Mouse (Mus musculus): ENCODE measurements around the gene Gpm6b. TPM values are rescaled to one million over a fixed set of nuclear protein-coding genes. Genes with fewer than 3 reads are reported as not detected.

Gpm6b gene
- polyA plus RNA-seq, 1 experiment from 2014 or later, result 39.6 TPM

GRCm38 (mm10) chrX:166229750-166230149, 9.0 kb upstream of the Gpm6b start:
- H3K9me3 ChIP-seq (replicated peaks; ENCODE audit: control insufficient read depth, low read length), result no peaks in the 10 kb centered on the region
- WGBS, result 78% methylated on average over 3 of the region's 3 CpGs
- no peaks in the 10 kb centered on the region for H3K36me3 ChIP-seq (ENCODE audit: control insufficient read depth, insufficient read depth, low read length)
- H3K9ac ChIP-seq (ENCODE audit: low read length), result no peak overlapping the region
- peaks cover 7% of the 10 kb centered on the region; the same call in 1 of the 2 replicates for H3K27me3 ChIP-seq (ENCODE audit: control insufficient read depth, insufficient read depth, low read length)
- no peaks in the 10 kb centered on the region for H3K4me1 ChIP-seq (ENCODE audit: control insufficient read depth, insufficient read depth, low read length)
- ATAC-seq (ENCODE audit: insufficient read depth, low FRiP score), result no peak
- no peak overlapping the region for H3K27ac ChIP-seq (ENCODE audit: low read length)
- no peak overlapping the region for H3K4me3 ChIP-seq (replicated peaks; ENCODE audit: low read length)
- no peak overlapping the region for H3K4me2 ChIP-seq (ENCODE audit: low read depth, low read length)

- Histone ChIP-seq H3K9me3 (replicated peaks; ENCODE audit: control insufficient read depth, low read length) (no peaks in the 10 kb centered on the region), H3K36me3 (ENCODE audit: control insufficient read depth, insufficient read depth, low read length) (no peaks in the 10 kb centered on the region), H3K27me3 (ENCODE audit: control insufficient read depth, insufficient read depth, low read length) (peaks cover 7% of the 10 kb centered on the region; the same call in 1 of the 2 replicates), H3K4me2 (ENCODE audit: low read depth, low read length) (no peak overlapping the region), H3K4me3 (replicated peaks; ENCODE audit: low read length) (no peak overlapping the region), H3K4me1 (ENCODE audit: control insufficient read depth, insufficient read depth, low read length) (no peaks in the 10 kb centered on the region), H3K27ac (ENCODE audit: low read length) (no peak overlapping the region), H3K9ac (ENCODE audit: low read length) (no peak overlapping the region)
- WGBS, result 86% methylated on average over 6 of the region's 6 CpGs
- ATAC-seq (ENCODE audit: insufficient read depth, low FRiP score), result no peak
Measured at GRCm38 (mm10) chrX:166230515-166231267, 8.0 kb upstream of the Gpm6b start.

DNA sequence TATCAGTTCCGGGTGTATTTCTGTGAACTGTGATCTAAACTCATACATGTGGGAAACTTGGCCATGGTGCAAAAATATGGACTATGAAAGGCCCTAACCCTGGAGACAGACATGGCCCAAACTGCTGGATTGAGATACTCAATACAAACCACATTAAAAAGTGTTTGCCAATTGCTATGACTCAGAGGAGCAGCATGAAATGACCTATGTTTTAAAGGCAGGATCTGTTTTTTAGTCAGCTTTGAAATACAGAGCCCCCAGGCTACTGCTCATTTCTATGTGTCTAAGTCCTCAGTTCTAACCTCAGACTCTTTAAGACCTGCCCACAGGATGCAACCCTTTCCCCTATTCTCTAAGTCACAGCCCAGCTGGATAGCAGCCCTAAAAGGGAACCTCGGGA, 2.6 kb upstream of the Gpm6b start:
- no peak for ATAC-seq (ENCODE audit: insufficient read depth, low FRiP score)
- no peak overlapping the region for H3K27ac ChIP-seq (ENCODE audit: low read length)
- no peaks in the 10 kb centered on the region for H3K4me1 ChIP-seq (ENCODE audit: control insufficient read depth, insufficient read depth, low read length)
- H3K36me3 ChIP-seq (ENCODE audit: control insufficient read depth, insufficient read depth, low read length), result no peaks in the 10 kb centered on the region
- H3K9me3 ChIP-seq (replicated peaks; ENCODE audit: control insufficient read depth, low read length), result no peaks in the 10 kb centered on the region
- H3K4me3 ChIP-seq (replicated peaks; ENCODE audit: low read length), result no peak overlapping the region
- H3K4me2 ChIP-seq (ENCODE audit: low read depth, low read length), result no peak overlapping the region
- H3K27me3 ChIP-seq (ENCODE audit: control insufficient read depth, insufficient read depth, low read length), result peaks cover 9% of the 10 kb centered on the region
- no peak overlapping the region for H3K9ac ChIP-seq (ENCODE audit: low read length)
- WGBS, result 52% methylated on average over 2 of the region's 2 CpGs

DNA sequence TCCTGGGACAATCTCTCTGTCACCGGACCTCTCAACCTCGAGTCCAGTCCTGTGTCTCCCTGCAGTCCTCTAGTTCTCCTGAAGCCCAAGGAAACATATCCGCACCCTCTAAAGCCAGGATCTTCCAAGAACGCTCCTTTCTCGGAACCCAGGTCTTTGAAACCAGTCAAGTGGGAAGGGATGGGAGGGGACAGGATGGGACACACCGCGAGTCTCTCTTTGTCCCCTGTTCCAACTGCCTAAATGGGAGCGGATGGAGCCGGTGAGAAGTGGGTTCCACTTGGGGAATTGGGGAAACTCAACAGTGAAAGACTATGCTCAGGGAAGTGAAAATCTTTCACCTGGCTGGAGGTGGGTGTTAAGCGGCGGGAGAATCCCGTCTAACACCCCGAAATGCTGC, 809 bp downstream of the Gpm6b start:
- peak overlapping the region; percentile 69 for H3K4me2 ChIP-seq (ENCODE audit: low read depth, low read length)
- H3K9me3 ChIP-seq (replicated peaks; ENCODE audit: control insufficient read depth, low read length), result no peaks in the 10 kb centered on the region
- H3K36me3 ChIP-seq (ENCODE audit: control insufficient read depth, insufficient read depth, low read length), result no peaks in the 10 kb centered on the region
- WGBS, result 18% methylated on average over 13 of the region's 13 CpGs
- no peaks in the 10 kb centered on the region for H3K4me1 ChIP-seq (ENCODE audit: control insufficient read depth, insufficient read depth, low read length)
- peak overlapping the region; percentile 61 for H3K4me3 ChIP-seq (replicated peaks; ENCODE audit: low read length)
- no peak for ATAC-seq (ENCODE audit: insufficient read depth, low FRiP score)
- H3K27ac ChIP-seq (ENCODE audit: low read length), result no peak overlapping the region
- H3K9ac ChIP-seq (ENCODE audit: low read length), result peak overlapping the region; percentile 70
- peaks cover 6% of the 10 kb centered on the region for H3K27me3 ChIP-seq (ENCODE audit: control insufficient read depth, insufficient read depth, low read length)

- 69% methylated on average over 7 of the region's 7 CpGs for WGBS
- Histone ChIP-seq H3K4me3 (replicated peaks; ENCODE audit: low read length) (no peak overlapping the region), H3K9ac (ENCODE audit: low read length) (no peak overlapping the region), H3K4me2 (ENCODE audit: low read depth, low read length) (no peak overlapping the region), H3K27me3 (ENCODE audit: control insufficient read depth, insufficient read depth, low read length) (peaks cover 6% of the 10 kb centered on the region), H3K36me3 (ENCODE audit: control insufficient read depth, insufficient read depth, low read length) (no peaks in the 10 kb centered on the region), H3K4me1 (ENCODE audit: control insufficient read depth, insufficient read depth, low read length) (no peaks in the 10 kb centered on the region), H3K9me3 (replicated peaks; ENCODE audit: control insufficient read depth, low read length) (no peaks in the 10 kb centered on the region), H3K27ac (ENCODE audit: low read length) (no peak overlapping the region)
- ATAC-seq (ENCODE audit: insufficient read depth, low FRiP score), result no peak
Measured at GRCm38 (mm10) chrX:166240751-166241150, 2.0 kb downstream of the Gpm6b start.

GRCm38 (mm10) chrX:166243261-166243885, 4.7 kb downstream of the Gpm6b start:
- no peak overlapping the region for H3K27ac ChIP-seq (ENCODE audit: low read length)
- no peaks in the 10 kb centered on the region for H3K4me1 ChIP-seq (ENCODE audit: control insufficient read depth, insufficient read depth, low read length)
- no peak overlapping the region for H3K4me2 ChIP-seq (ENCODE audit: low read depth, low read length)
- no peaks in the 10 kb centered on the region for H3K9me3 ChIP-seq (replicated peaks; ENCODE audit: control insufficient read depth, low read length)
- H3K9ac ChIP-seq (ENCODE audit: low read length), result no peak overlapping the region
- peaks cover 3% of the 10 kb centered on the region for H3K27me3 ChIP-seq (ENCODE audit: control insufficient read depth, insufficient read depth, low read length)
- no peak for ATAC-seq (ENCODE audit: insufficient read depth, low FRiP score)
- H3K4me3 ChIP-seq (replicated peaks; ENCODE audit: low read length), result no peak overlapping the region
- no peaks in the 10 kb centered on the region for H3K36me3 ChIP-seq (ENCODE audit: control insufficient read depth, insufficient read depth, low read length)
- 74% methylated on average over 4 of the region's 4 CpGs for WGBS

GRCm38 (mm10) chrX:166271489-166271888, 32.8 kb downstream of the Gpm6b start:
- no peak for ATAC-seq (ENCODE audit: insufficient read depth, low FRiP score)
- H3K27ac ChIP-seq (ENCODE audit: low read length), result no peak overlapping the region
- no peak overlapping the region for H3K9ac ChIP-seq (ENCODE audit: low read length)
- no peaks in the 10 kb centered on the region for H3K36me3 ChIP-seq (ENCODE audit: control insufficient read depth, insufficient read depth, low read length)
- no peaks in the 10 kb centered on the region for H3K9me3 ChIP-seq (replicated peaks; ENCODE audit: control insufficient read depth, low read length)
- 48% methylated on average over 1 of the region's 1 CpGs for WGBS
- no peaks in the 10 kb centered on the region for H3K27me3 ChIP-seq (ENCODE audit: control insufficient read depth, insufficient read depth, low read length)
- H3K4me1 ChIP-seq (ENCODE audit: control insufficient read depth, insufficient read depth, low read length), result no peaks in the 10 kb centered on the region; the same call in 1 of the 2 replicates
- H3K4me3 ChIP-seq (replicated peaks; ENCODE audit: low read length), result no peak overlapping the region
- H3K4me2 ChIP-seq (ENCODE audit: low read depth, low read length), result no peak overlapping the region

DNA sequence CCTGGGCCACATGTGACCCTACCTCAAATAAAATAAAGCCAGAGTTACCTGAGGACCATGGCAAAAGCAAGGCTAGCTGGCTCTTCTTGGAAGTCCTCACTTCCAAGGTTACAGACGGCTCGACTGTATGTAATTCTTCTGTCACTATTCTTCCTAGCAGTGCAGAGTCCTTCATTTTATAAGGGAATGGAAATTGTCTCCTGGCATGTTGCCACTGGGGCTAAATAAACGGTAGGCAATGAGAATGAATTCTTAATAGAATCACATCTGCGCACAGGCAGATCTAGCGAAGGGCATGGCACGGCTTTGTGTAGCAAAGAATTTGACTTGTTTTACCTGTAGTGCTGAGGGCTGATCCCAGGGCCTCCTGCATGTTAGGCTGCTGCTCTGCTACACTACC, 33.9 kb downstream of the Gpm6b start:
- no peaks in the 10 kb centered on the region for H3K9me3 ChIP-seq (replicated peaks; ENCODE audit: control insufficient read depth, low read length)
- no peak overlapping the region for H3K4me3 ChIP-seq (replicated peaks; ENCODE audit: low read length)
- H3K9ac ChIP-seq (ENCODE audit: low read length), result no peak overlapping the region
- WGBS, result 68% methylated on average over 6 of the region's 6 CpGs
- no peak overlapping the region for H3K27ac ChIP-seq (ENCODE audit: low read length)
- no peaks in the 10 kb centered on the region; the same call in 1 of the 2 replicates for H3K4me1 ChIP-seq (ENCODE audit: control insufficient read depth, insufficient read depth, low read length)
- no peak overlapping the region for H3K4me2 ChIP-seq (ENCODE audit: low read depth, low read length)
- no peaks in the 10 kb centered on the region for H3K27me3 ChIP-seq (ENCODE audit: control insufficient read depth, insufficient read depth, low read length)
- ATAC-seq (ENCODE audit: insufficient read depth, low FRiP score), result no peak
- H3K36me3 ChIP-seq (ENCODE audit: control insufficient read depth, insufficient read depth, low read length), result no peaks in the 10 kb centered on the region

DNA sequence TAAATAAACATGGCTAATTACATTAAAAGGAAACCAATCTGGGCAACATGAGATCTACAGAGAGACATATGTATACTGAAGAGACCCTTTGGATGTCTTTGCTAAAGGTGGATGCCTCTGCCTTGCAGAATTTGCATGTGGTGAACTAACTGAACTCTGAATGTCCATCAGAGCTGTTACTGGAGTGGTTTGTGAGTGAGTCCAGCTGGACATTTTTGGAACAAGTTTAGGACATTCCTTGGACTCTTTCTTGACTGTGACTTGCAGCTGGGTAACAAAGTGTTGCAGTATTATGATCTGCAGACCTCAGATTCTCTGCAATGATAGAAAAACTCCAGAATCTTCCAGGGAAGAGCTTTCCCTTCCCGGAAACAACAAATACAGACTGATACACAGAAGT, 41.1 kb downstream of the Gpm6b start:
- Histone ChIP-seq H3K4me2 (ENCODE audit: low read depth, low read length) (no peak overlapping the region), H3K4me1 (ENCODE audit: control insufficient read depth, insufficient read depth, low read length) (no peaks in the 10 kb centered on the region), H3K9me3 (replicated peaks; ENCODE audit: control insufficient read depth, low read length) (no peaks in the 10 kb centered on the region), H3K27ac (ENCODE audit: low read length) (no peak overlapping the region), H3K4me3 (replicated peaks; ENCODE audit: low read length) (no peak overlapping the region), H3K27me3 (ENCODE audit: control insufficient read depth, insufficient read depth, low read length) (no peaks in the 10 kb centered on the region; the same call in 1 of the 2 replicates), H3K9ac (ENCODE audit: low read length) (no peak overlapping the region), H3K36me3 (ENCODE audit: control insufficient read depth, insufficient read depth, low read length) (no peaks in the 10 kb centered on the region)
- no peak for ATAC-seq (ENCODE audit: insufficient read depth, low FRiP score)
- 58% methylated on average over 1 of the region's 1 CpGs for WGBS
